Mouse (Mus musculus): ENCODE measurements around the gene Syngr2. TPM values are rescaled to one million over a fixed set of nuclear protein-coding genes. Genes with fewer than 3 reads are reported as not detected.

Syngr2 gene
- polyA plus RNA-seq, 1 experiment from 2014 or later = 145 TPM

DNA sequence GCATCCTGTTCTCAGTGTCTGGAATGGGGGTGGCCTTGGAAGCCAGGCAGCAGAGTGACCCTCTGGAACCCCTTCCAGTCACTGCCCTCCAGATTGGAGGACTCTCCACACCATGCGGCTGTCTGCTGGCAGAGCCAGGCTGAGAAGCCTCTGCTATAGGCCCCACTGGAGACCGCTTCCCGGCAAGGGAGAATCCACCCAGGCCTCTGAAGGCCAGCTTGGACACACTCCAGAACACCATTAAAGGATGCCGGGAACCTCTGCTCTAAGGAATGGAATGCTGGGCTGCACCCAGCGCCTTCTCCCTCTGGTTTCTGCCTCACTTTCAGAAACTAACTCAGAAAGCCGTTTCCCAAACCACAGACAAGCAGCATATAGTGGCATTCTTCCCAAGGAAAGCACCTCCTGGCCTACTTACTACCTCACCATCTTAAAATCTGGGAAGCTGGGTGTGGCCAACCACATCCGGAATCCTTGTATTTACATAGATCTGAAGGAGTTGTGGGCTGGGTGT is 13.3 kb downstream of the Syngr2 start:
- DNase-seq (ENCODE audit: low spot score) (no peak), ATAC-seq (replicated peaks; ENCODE audit: low FRiP score, low TSS enrichment, low read depth) (no peak)
- 53% methylated on average over 7 of the region's 7 CpGs for WGBS
- no peaks in the 10 kb centered on the region for H3K27me3 ChIP-seq (replicated peaks; ENCODE audit: control insufficient read depth, insufficient read depth, low read length)
- no peaks in the 10 kb centered on the region for H3K9me3 ChIP-seq (ENCODE audit: control insufficient read depth, low read length)
- peaks cover 33% of the 10 kb centered on the region for H3K4me1 ChIP-seq (replicated peaks; ENCODE audit: control insufficient read depth, insufficient read depth, low read length)
- peak overlapping the region; percentile 64 for H3K27ac ChIP-seq (ENCODE audit: low read depth)
- no peak overlapping the region for H3K9ac ChIP-seq (ENCODE audit: low read length)
- H3K4me3 ChIP-seq (ENCODE audit: low read depth, low read length) = no peak overlapping the region
- peaks cover 56% of the 10 kb centered on the region for H3K36me3 ChIP-seq (ENCODE audit: control insufficient read depth, insufficient read depth, low read length)
- H3K4me2 ChIP-seq (ENCODE audit: low read length) = no peak overlapping the region; the same call in 1 of the 2 replicates

DNA sequence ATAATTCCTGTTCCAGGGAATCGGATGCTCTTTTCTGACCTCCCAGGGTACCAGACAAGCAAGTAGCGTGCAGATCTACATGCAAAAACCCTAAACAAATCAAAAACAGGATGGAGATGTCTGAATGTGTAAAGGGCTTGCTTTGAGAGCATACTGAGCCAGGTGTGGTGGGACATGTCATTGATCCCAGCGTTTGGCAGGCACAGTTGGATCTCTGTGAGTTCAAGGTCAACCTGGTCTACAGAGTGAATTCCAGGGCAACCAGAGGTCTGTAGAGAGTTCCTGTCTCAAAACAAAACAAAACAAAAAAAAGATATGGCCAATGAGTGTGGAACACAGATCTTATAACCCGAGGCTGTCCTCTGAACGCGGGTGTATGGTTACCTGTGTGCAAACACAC is 13.9 kb downstream of the Syngr2 start:
- no peak overlapping the region for H3K9ac ChIP-seq (ENCODE audit: low read length)
- peak overlapping the region; percentile 58; the same call in 1 of the 2 replicates for H3K4me2 ChIP-seq (ENCODE audit: low read length)
- peaks cover 39% of the 10 kb centered on the region for H3K4me1 ChIP-seq (replicated peaks; ENCODE audit: control insufficient read depth, insufficient read depth, low read length)
- H3K36me3 ChIP-seq (ENCODE audit: control insufficient read depth, insufficient read depth, low read length) = peaks cover 49% of the 10 kb centered on the region
- ATAC-seq (replicated peaks; ENCODE audit: low FRiP score, low TSS enrichment, low read depth) = no peak
- H3K27ac ChIP-seq (ENCODE audit: low read depth) = peak overlapping the region; percentile 64; the same call in 1 of the 2 replicates
- 88% methylated on average over 6 of the region's 6 CpGs for WGBS
- DNase-seq (ENCODE audit: low spot score) = no peak
- H3K9me3 ChIP-seq (ENCODE audit: control insufficient read depth, low read length) = no peaks in the 10 kb centered on the region
- no peak overlapping the region for H3K4me3 ChIP-seq (ENCODE audit: low read depth, low read length)
- no peaks in the 10 kb centered on the region for H3K27me3 ChIP-seq (replicated peaks; ENCODE audit: control insufficient read depth, insufficient read depth, low read length)

DNA sequence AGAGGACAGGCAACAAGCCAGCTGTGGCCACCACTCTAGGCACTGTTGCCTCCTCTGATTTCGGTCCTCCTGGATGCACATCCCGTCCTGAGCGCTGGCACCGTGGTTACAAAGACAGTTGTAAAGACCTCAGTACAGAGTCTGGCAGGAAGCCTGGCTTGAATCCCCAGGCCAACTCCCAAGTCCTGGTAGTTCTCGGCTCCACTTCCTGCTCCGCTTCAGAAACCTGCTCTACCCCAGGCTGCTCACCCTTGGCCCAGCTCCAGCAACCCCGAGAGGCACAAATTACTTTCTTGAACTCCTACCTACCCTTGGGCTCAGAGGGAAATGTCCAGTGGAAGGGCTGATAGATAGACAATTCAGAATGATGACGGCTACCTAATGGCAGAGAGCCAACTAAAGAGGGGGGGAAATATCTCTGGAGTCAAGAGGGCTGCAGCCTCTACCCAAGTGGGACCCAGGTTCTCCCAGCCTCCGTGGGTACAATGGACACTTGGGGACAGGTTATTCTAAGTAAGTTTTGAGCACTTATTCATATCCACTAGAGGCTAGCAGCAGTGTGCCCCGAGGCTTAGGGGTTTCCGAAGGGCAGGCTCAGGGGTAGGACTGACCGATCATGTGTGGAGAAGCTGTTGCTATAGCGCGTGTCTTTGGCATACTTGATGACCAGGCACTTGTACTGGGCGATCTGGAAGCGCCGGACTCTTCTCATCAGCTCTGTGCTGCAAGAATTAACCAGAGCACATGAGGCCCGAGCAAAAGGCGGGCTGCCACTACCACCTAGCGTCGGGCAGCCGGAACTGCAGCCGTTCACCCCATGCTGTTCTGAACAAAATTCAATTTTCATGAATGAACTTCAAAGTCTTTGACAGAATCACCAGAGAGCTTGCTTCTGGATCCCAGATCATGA is 14.8 kb downstream of the Syngr2 start:
- DNase-seq (ENCODE audit: low spot score) (peak; percentile 93), ATAC-seq (replicated peaks; ENCODE audit: low FRiP score, low TSS enrichment, low read depth) (peak; percentile 63)
- no peaks in the 10 kb centered on the region for H3K9me3 ChIP-seq (ENCODE audit: control insufficient read depth, low read length)
- peak overlapping the region; percentile 57 for H3K27ac ChIP-seq (ENCODE audit: low read depth)
- H3K4me3 ChIP-seq (ENCODE audit: low read depth, low read length) = peak overlapping the region; percentile 57
- 16% methylated on average over 23 of the region's 23 CpGs for WGBS
- H3K4me1 ChIP-seq (replicated peaks; ENCODE audit: control insufficient read depth, insufficient read depth, low read length) = peaks cover 48% of the 10 kb centered on the region
- peaks cover 42% of the 10 kb centered on the region for H3K36me3 ChIP-seq (ENCODE audit: control insufficient read depth, insufficient read depth, low read length)
- H3K27me3 ChIP-seq (replicated peaks; ENCODE audit: control insufficient read depth, insufficient read depth, low read length) = no peaks in the 10 kb centered on the region
- H3K9ac ChIP-seq (ENCODE audit: low read length) = peak overlapping the region; percentile 75
- peak overlapping the region; percentile 58 for H3K4me2 ChIP-seq (ENCODE audit: low read length)

- ATAC-seq (replicated peaks; ENCODE audit: low FRiP score, low TSS enrichment, low read depth) = peak; percentile 59
- H3K27me3 ChIP-seq (replicated peaks; ENCODE audit: control insufficient read depth, insufficient read depth, low read length) = no peaks in the 10 kb centered on the region
- under 1% methylated on average over 32 of the region's 34 CpGs for WGBS
- H3K27ac ChIP-seq (ENCODE audit: low read depth) = peak within 1 kb of the TSS; percentile 89
- H3K4me2 ChIP-seq (ENCODE audit: low read length) = peak within 1 kb of the TSS; percentile 58
- peak; percentile 88 for DNase-seq (ENCODE audit: low spot score)
- no peaks in the 10 kb centered on the region for H3K9me3 ChIP-seq (ENCODE audit: control insufficient read depth, low read length)
- H3K4me3 ChIP-seq (ENCODE audit: low read depth, low read length) = peak within 1 kb of the TSS; percentile 57
- peaks cover 60% of the 10 kb centered on the region for H3K4me1 ChIP-seq (replicated peaks; ENCODE audit: control insufficient read depth, insufficient read depth, low read length)
- H3K9ac ChIP-seq (ENCODE audit: low read length) = peak within 1 kb of the TSS; percentile 75
- peaks cover 30% of the 10 kb centered on the region for H3K36me3 ChIP-seq (ENCODE audit: control insufficient read depth, insufficient read depth, low read length)
Observed at GRCm38 (mm10) chr11:117825333-117826101, 16.0 kb downstream of the Syngr2 start, which contains the start of the genes Afmid and Tk1. Gene Afmid, plus strand, starts transcription at chr11:117825924. Gene Tk1, minus strand, starts transcription at chr11:117826092.

DNA sequence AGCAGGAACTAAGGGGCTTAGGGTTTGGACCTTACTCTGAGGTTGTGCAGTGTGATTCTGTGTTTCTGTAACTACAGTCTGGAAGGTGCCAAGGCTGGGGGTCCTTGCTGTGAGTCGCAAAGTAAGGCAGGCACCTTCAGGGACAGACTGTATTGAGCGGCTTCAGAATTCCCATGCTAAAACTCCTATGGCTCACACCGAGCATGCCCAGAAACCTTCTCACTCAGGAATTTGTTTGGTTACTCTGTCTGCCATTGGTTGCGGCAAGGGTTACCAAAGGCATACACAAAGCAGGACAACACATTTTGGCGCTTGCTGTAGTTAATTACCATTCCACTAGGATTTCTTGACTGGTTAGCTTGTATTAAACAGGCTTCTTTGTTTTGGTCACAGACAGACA is 16.7 kb downstream of the Syngr2 start:
- Histone ChIP-seq H3K9me3 (ENCODE audit: control insufficient read depth, low read length) (no peaks in the 10 kb centered on the region), H3K4me1 (replicated peaks; ENCODE audit: control insufficient read depth, insufficient read depth, low read length) (peaks cover 62% of the 10 kb centered on the region), H3K4me2 (ENCODE audit: low read length) (peak overlapping the region; percentile 58), H3K4me3 (ENCODE audit: low read depth, low read length) (peak overlapping the region; percentile 57), H3K36me3 (ENCODE audit: control insufficient read depth, insufficient read depth, low read length) (peaks cover 23% of the 10 kb centered on the region), H3K27ac (ENCODE audit: low read depth) (peak overlapping the region; percentile 89), H3K27me3 (replicated peaks; ENCODE audit: control insufficient read depth, insufficient read depth, low read length) (no peaks in the 10 kb centered on the region), H3K9ac (ENCODE audit: low read length) (peak overlapping the region; percentile 75)
- WGBS = 7% methylated on average over 5 of the region's 5 CpGs
- DNase-seq (ENCODE audit: low spot score) (no peak), ATAC-seq (replicated peaks; ENCODE audit: low FRiP score, low TSS enrichment, low read depth) (0 out of 2 replicates have a peak, but pooled peaks have one; percentile 19)

DNA sequence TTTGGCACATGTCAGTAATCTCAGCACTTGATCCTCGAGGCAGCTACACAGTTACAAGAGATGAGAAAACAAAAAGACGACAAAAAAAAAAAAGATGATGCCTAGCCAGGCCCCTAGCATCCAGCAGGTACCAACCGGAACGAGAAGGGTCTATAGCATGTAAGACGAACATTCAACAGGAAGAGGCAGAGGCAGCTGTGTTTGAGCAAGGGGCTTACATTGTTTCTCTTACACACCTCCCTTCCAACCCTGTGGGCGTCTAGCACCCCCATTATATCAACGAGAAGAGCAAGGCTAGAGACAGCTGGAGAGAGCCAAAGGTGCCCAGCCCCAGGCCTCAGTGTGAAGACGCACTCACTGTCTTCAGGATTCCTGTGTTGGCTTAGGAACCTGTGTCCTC is 17.4 kb downstream of the Syngr2 start:
- Histone ChIP-seq H3K27ac (ENCODE audit: low read depth) (no peak overlapping the region; the same call in 1 of the 2 replicates), H3K4me3 (ENCODE audit: low read depth, low read length) (no peak overlapping the region), H3K9me3 (ENCODE audit: control insufficient read depth, low read length) (no peaks in the 10 kb centered on the region), H3K27me3 (replicated peaks; ENCODE audit: control insufficient read depth, insufficient read depth, low read length) (no peaks in the 10 kb centered on the region), H3K4me2 (ENCODE audit: low read length) (peak overlapping the region; percentile 58; the same call in 1 of the 2 replicates), H3K36me3 (ENCODE audit: control insufficient read depth, insufficient read depth, low read length) (peaks cover 16% of the 10 kb centered on the region), H3K9ac (ENCODE audit: low read length) (no peak overlapping the region), H3K4me1 (replicated peaks; ENCODE audit: control insufficient read depth, insufficient read depth, low read length) (peaks cover 62% of the 10 kb centered on the region)
- DNase-seq (ENCODE audit: low spot score) (no peak), ATAC-seq (replicated peaks; ENCODE audit: low FRiP score, low TSS enrichment, low read depth) (no peak)
- 50% methylated on average over 8 of the region's 8 CpGs for WGBS

- ATAC-seq (replicated peaks; ENCODE audit: low FRiP score, low TSS enrichment, low read depth) (no peak), DNase-seq (ENCODE audit: low spot score) (no peak)
- Histone ChIP-seq H3K36me3 (ENCODE audit: control insufficient read depth, insufficient read depth, low read length) (peaks cover 11% of the 10 kb centered on the region; the same call in 1 of the 2 replicates), H3K27me3 (replicated peaks; ENCODE audit: control insufficient read depth, insufficient read depth, low read length) (no peaks in the 10 kb centered on the region), H3K4me3 (ENCODE audit: low read depth, low read length) (no peak overlapping the region), H3K9ac (ENCODE audit: low read length) (no peak overlapping the region), H3K27ac (ENCODE audit: low read depth) (no peak overlapping the region), H3K9me3 (ENCODE audit: control insufficient read depth, low read length) (no peaks in the 10 kb centered on the region), H3K4me2 (ENCODE audit: low read length) (no peak overlapping the region), H3K4me1 (replicated peaks; ENCODE audit: control insufficient read depth, insufficient read depth, low read length) (peaks cover 65% of the 10 kb centered on the region)
- WGBS = 45% methylated on average over 3 of the region's 3 CpGs
Observed at GRCm38 (mm10) chr11:117827386-117827785, 17.9 kb downstream of the Syngr2 start.
